Mouse (Mus musculus) frontal cortex, postnatal 14 days (tissue): ENCODE measurements around the gene 1700020N01Rik.

Experiments
- DNase-seq, 2 experiments: peaks; one replicate each; pipeline ENCODE4 v3.0.0; 2022; ENCODE audit warnings: low spot score in 2 of 2

Gene 1700020N01Rik

DNA sequence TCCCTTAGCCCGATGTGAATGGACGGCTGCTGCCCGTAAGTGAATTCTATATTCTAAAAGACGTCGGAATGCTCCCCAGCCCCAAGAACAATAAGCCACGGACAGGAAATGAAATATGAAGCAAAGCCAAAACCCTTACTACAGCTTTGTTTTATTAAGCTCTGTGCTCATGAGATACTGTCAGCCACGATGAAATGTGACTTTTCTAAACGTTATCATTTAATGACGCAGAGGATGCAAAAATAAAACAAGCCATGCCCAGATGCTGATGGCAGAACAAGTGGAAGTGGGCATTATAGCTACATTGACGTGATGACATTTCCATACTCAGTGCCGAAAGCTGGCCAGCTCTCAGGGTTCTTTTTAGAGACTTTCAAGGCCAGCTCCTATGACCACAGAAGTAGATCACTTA lies 76.8 kb downstream of the 1700020N01Rik start:
- no peak for DNase-seq

DNA sequence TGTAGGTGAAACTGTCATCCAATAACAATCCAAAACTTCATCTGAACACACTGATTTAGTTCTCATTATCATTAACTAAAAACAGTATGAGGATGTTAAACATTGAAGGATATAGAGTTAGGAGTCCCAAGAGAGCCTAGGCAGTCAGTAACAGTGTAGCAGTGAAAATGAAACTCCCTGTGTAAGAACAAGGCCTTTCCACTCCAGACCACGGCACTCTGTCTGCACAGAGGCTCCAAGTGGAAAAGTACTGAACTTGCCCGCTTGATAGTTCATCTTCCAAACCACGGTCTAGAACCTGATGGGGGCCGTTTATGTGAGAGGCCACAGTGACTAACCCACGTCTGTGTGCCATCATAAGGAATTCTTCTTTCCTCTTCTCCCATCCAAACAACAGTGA lies 77.2 kb downstream of the 1700020N01Rik start:
- no peak for DNase-seq
